Mouse (Mus musculus) CH12.LX (cell line): ENCODE data around the gene Ppp4r4.
A peak's percentile ranks its signal among the peaks of the same experiment; 100 is the strongest.

Source experiments
- CTCF ChIP-seq, 2 experiments: IDR thresholded peaks in 1 of 2; conservative IDR thresholded peaks in 1 of 2; 2 replicates each; pipeline ENCODE4 v1.5.1; 2011 to 2012; ENCODE audit warnings: low read depth in 2 of 2, low read length in 2 of 2, improper control_type of control experiment in 1 of 2, inconsistent platforms in 1 of 2, mild to moderate bottlenecking in 1 of 2, moderate library complexity in 1 of 2
- ELF1 ChIP-seq: IDR thresholded peaks from 2 replicates; pipeline ENCODE4 v1.6.1; 2014; ENCODE audit warnings: low read depth, mild to moderate bottlenecking, inconsistent platforms, low read length, improper control_type of control experiment
- EP300 ChIP-seq: IDR thresholded peaks from 2 replicates; pipeline ENCODE4 v1.6.1; 2011; ENCODE audit warnings: low read length, improper control_type of control experiment
- ETS1 ChIP-seq: conservative IDR thresholded peaks from 2 replicates; pipeline ENCODE4 v1.6.1; 2012; ENCODE audit warnings: low read depth, mild to moderate bottlenecking, inconsistent platforms, low read length, improper control_type of control experiment, moderate library complexity
- JUND ChIP-seq: conservative IDR thresholded peaks from 2 replicates; pipeline ENCODE4 v1.6.1; 2011; ENCODE audit warnings: low read depth, low read length, improper control_type of control experiment
- MAX ChIP-seq: IDR thresholded peaks from 2 replicates; pipeline ENCODE4 v1.6.1; 2011; ENCODE audit warnings: low read length, improper control_type of control experiment
- MAZ ChIP-seq: IDR thresholded peaks from 2 replicates; pipeline ENCODE4 v1.6.1; 2012; ENCODE audit warnings: low read depth, mild to moderate bottlenecking, inconsistent platforms, low read length, improper control_type of control experiment, moderate library complexity
- NRF1 ChIP-seq: IDR thresholded peaks from 2 replicates; pipeline ENCODE4 v1.6.1; 2014; ENCODE audit warnings: low read depth, mild to moderate bottlenecking, inconsistent platforms, low read length, improper control_type of control experiment, moderate library complexity
- POLR2A ChIP-seq: IDR thresholded peaks from 2 replicates; pipeline ENCODE4 v1.6.1; 2011; ENCODE audit warnings: low read depth, mild to moderate bottlenecking, improper control_type of control experiment, low read length
- SIN3A ChIP-seq: IDR thresholded peaks from 2 replicates; pipeline ENCODE4 v1.6.1; 2012; ENCODE audit warnings: low read length, improper control_type of control experiment, inconsistent platforms
- USF2 ChIP-seq: conservative IDR thresholded peaks from 2 replicates; pipeline ENCODE4 v1.6.1; 2011; ENCODE audit warnings: low read depth, low read length, improper control_type of control experiment

GRCm38 (mm10) chr12:103643336-103643735 is 111.3 kb downstream of the Ppp4r4 start:
- TF ChIP-seq MAX (no peak), JUND (no peak), MAZ (no peak), SIN3A (no peak), POLR2A (no peak), ETS1 (no peak), NRF1 (no peak), ELF1 (no peak), EP300 (no peak), CTCF (conservative IDR thresholded peaks at IDR 0.05 in 1 of 2, IDR thresholded peaks at IDR 0.05 in 1 of 2; ENCODE audit: low read depth in 2 of 2, low read length in 2 of 2) (peak; percentile 87 to 95), USF2 (no peak)
